Mouse (Mus musculus): Measurements from ENCODE around the gene Mettl16. TPM values are rescaled to one million over a fixed set of nuclear protein-coding genes. Genes with fewer than 3 reads are reported as not detected.

Mettl16 gene
- polyA plus RNA-seq, 1 experiment from 2014 or later, result 13.4 TPM

GRCm38 (mm10) chr11:74725181-74725580 is 45.4 kb upstream of the Mettl16 start:
- DNase-seq (ENCODE audit: low spot score), result no peak
- Histone ChIP-seq H3K9ac (ENCODE audit: low read length) (no peak overlapping the region), H3K9me3 (ENCODE audit: control insufficient read depth, low read length) (no peaks in the 10 kb centered on the region), H3K4me2 (replicated peaks; ENCODE audit: low read depth) (no peak overlapping the region), H3K4me1 (replicated peaks; ENCODE audit: control insufficient read depth, insufficient read depth) (no peaks in the 10 kb centered on the region; the same call in 1 of the 2 replicates), H3K36me3 (ENCODE audit: control insufficient read depth, insufficient read depth, low read length) (no peaks in the 10 kb centered on the region), H3K27ac (replicated peaks) (no peak overlapping the region), H3K27me3 (ENCODE audit: control insufficient read depth, insufficient read depth, low read length) (no peaks in the 10 kb centered on the region), H3K4me3 (ENCODE audit: low read depth, low read length) (no peak overlapping the region)
- TF ChIP-seq CTCF (IDR thresholded peaks at IDR 0.05; ENCODE audit: low read depth) (no peak), EP300 (optimal IDR thresholded peaks at IDR 0.05) (no peak)
- WGBS, result 68% methylated on average over 5 of the region's 5 CpGs
- no peak for ATAC-seq (ENCODE audit: low FRiP score, low TSS enrichment)

GRCm38 (mm10) chr11:74734917-74735316 is 35.7 kb upstream of the Mettl16 start:
- ATAC-seq (ENCODE audit: low FRiP score, low TSS enrichment), result no peak
- H3K9me3 ChIP-seq (ENCODE audit: control insufficient read depth, low read length), result no peaks in the 10 kb centered on the region
- no peaks in the 10 kb centered on the region for H3K36me3 ChIP-seq (ENCODE audit: control insufficient read depth, insufficient read depth, low read length)
- H3K4me2 ChIP-seq (replicated peaks; ENCODE audit: low read depth), result no peak overlapping the region
- TF ChIP-seq EP300 (optimal IDR thresholded peaks at IDR 0.05) (no peak), CTCF (IDR thresholded peaks at IDR 0.05; ENCODE audit: low read depth) (no peak)
- WGBS, result 24% methylated on average over 7 of the region's 7 CpGs
- H3K9ac ChIP-seq (ENCODE audit: low read length), result no peak overlapping the region
- no peaks in the 10 kb centered on the region for H3K27me3 ChIP-seq (ENCODE audit: control insufficient read depth, insufficient read depth, low read length)
- H3K4me3 ChIP-seq (ENCODE audit: low read depth, low read length), result no peak overlapping the region
- DNase-seq (ENCODE audit: low spot score), result no peak
- H3K27ac ChIP-seq (replicated peaks), result no peak overlapping the region
- no peaks in the 10 kb centered on the region for H3K4me1 ChIP-seq (replicated peaks; ENCODE audit: control insufficient read depth, insufficient read depth)

GRCm38 (mm10) chr11:74737861-74738260 is 32.8 kb upstream of the Mettl16 start:
- Histone ChIP-seq H3K9ac (ENCODE audit: low read length) (no peak overlapping the region), H3K4me3 (ENCODE audit: low read depth, low read length) (no peak overlapping the region), H3K27me3 (ENCODE audit: control insufficient read depth, insufficient read depth, low read length) (no peaks in the 10 kb centered on the region), H3K9me3 (ENCODE audit: control insufficient read depth, low read length) (no peaks in the 10 kb centered on the region), H3K4me1 (replicated peaks; ENCODE audit: control insufficient read depth, insufficient read depth) (no peaks in the 10 kb centered on the region), H3K27ac (replicated peaks) (no peak overlapping the region), H3K36me3 (ENCODE audit: control insufficient read depth, insufficient read depth, low read length) (no peaks in the 10 kb centered on the region), H3K4me2 (replicated peaks; ENCODE audit: low read depth) (no peak overlapping the region)
- 62% methylated on average over 3 of the region's 3 CpGs for WGBS
- ATAC-seq (ENCODE audit: low FRiP score, low TSS enrichment) (no peak), DNase-seq (ENCODE audit: low spot score) (no peak)
- TF ChIP-seq CTCF (IDR thresholded peaks at IDR 0.05; ENCODE audit: low read depth) (no peak), EP300 (optimal IDR thresholded peaks at IDR 0.05) (no peak)

GRCm38 (mm10) chr11:74748022-74748421 is 22.6 kb upstream of the Mettl16 start:
- no peak for ATAC-seq (ENCODE audit: low FRiP score, low TSS enrichment)

GRCm38 (mm10) chr11:74749241-74749640 is 21.4 kb upstream of the Mettl16 start:
- no peak for ATAC-seq (ENCODE audit: low FRiP score, low TSS enrichment)
- no peaks in the 10 kb centered on the region for H3K4me1 ChIP-seq (replicated peaks; ENCODE audit: control insufficient read depth, insufficient read depth)
- WGBS, result 85% methylated on average over 13 of the region's 13 CpGs

More at GRCm38 (mm10) chr11:74748022-74748421, 22.6 kb upstream of the Mettl16 start:
- 38% methylated on average over 4 of the region's 4 CpGs for WGBS
- Histone ChIP-seq H3K27me3 (ENCODE audit: control insufficient read depth, insufficient read depth, low read length) (no peaks in the 10 kb centered on the region), H3K4me3 (ENCODE audit: low read depth, low read length) (no peak overlapping the region), H3K4me1 (replicated peaks; ENCODE audit: control insufficient read depth, insufficient read depth) (no peaks in the 10 kb centered on the region), H3K9ac (ENCODE audit: low read length) (no peak overlapping the region), H3K36me3 (ENCODE audit: control insufficient read depth, insufficient read depth, low read length) (no peaks in the 10 kb centered on the region), H3K4me2 (replicated peaks; ENCODE audit: low read depth) (no peak overlapping the region), H3K27ac (replicated peaks) (no peak overlapping the region), H3K9me3 (ENCODE audit: control insufficient read depth, low read length) (no peaks in the 10 kb centered on the region)
- no peak for DNase-seq (ENCODE audit: low spot score)
- TF ChIP-seq EP300 (optimal IDR thresholded peaks at IDR 0.05), result no peak
- no peak for TF ChIP-seq CTCF (IDR thresholded peaks at IDR 0.05; ENCODE audit: low read depth)

GRCm38 (mm10) chr11:74750662-74751351 is 19.8 kb upstream of the Mettl16 start:
- WGBS, result 74% methylated on average over 7 of the region's 7 CpGs

More at GRCm38 (mm10) chr11:74749241-74749640, 21.4 kb upstream of the Mettl16 start:
- H3K27ac ChIP-seq (replicated peaks), result no peak overlapping the region
- H3K4me2 ChIP-seq (replicated peaks; ENCODE audit: low read depth), result no peak overlapping the region
- no peaks in the 10 kb centered on the region for H3K36me3 ChIP-seq (ENCODE audit: control insufficient read depth, insufficient read depth, low read length)
- no peak for DNase-seq (ENCODE audit: low spot score)
- TF ChIP-seq EP300 (optimal IDR thresholded peaks at IDR 0.05) (no peak), CTCF (IDR thresholded peaks at IDR 0.05; ENCODE audit: low read depth) (no peak)
- H3K27me3 ChIP-seq (ENCODE audit: control insufficient read depth, insufficient read depth, low read length), result no peaks in the 10 kb centered on the region
- H3K9me3 ChIP-seq (ENCODE audit: control insufficient read depth, low read length), result no peaks in the 10 kb centered on the region
- no peak overlapping the region for H3K4me3 ChIP-seq (ENCODE audit: low read depth, low read length)
- H3K9ac ChIP-seq (ENCODE audit: low read length), result no peak overlapping the region

More at GRCm38 (mm10) chr11:74750662-74751351, 19.8 kb upstream of the Mettl16 start:
- TF ChIP-seq CTCF (IDR thresholded peaks at IDR 0.05; ENCODE audit: low read depth), result no peak
- TF ChIP-seq EP300 (optimal IDR thresholded peaks at IDR 0.05), result no peak
- Histone ChIP-seq H3K4me3 (ENCODE audit: low read depth, low read length) (no peak overlapping the region), H3K4me1 (replicated peaks; ENCODE audit: control insufficient read depth, insufficient read depth) (no peaks in the 10 kb centered on the region), H3K9ac (ENCODE audit: low read length) (no peak overlapping the region), H3K36me3 (ENCODE audit: control insufficient read depth, insufficient read depth, low read length) (no peaks in the 10 kb centered on the region), H3K27ac (replicated peaks) (no peak overlapping the region), H3K4me2 (replicated peaks; ENCODE audit: low read depth) (no peak overlapping the region), H3K9me3 (ENCODE audit: control insufficient read depth, low read length) (no peaks in the 10 kb centered on the region), H3K27me3 (ENCODE audit: control insufficient read depth, insufficient read depth, low read length) (no peaks in the 10 kb centered on the region)
- DNase-seq (ENCODE audit: low spot score) (no peak), ATAC-seq (ENCODE audit: low FRiP score, low TSS enrichment) (0 out of 2 replicates have a peak, but pooled peaks have one; percentile 21)

Measured in stomach, postnatal 0 days (tissue).